Mouse (Mus musculus): Measurements from ENCODE around the gene Aup1.

The Aup1 gene

GRCm38 (mm10) chr6:83031921-83032590 lies 22.3 kb upstream of the Aup1 start:
- DNase-seq: no peak

GRCm38 (mm10) chr6:83032769-83033191 lies 21.5 kb upstream of the Aup1 start:
- peak; percentile 24 to 29 for DNase-seq

- DNase-seq: no peak
These were observed 20.8 kb upstream of the Aup1 start, which contains the start of the genes Dok1 and Loxl3 for GRCm38 (mm10) chr6:83033249-83034185. Gene Dok1 (minus strand): TSS chr6:83033471. Gene Loxl3 (plus strand): TSS chr6:83034173.

GRCm38 (mm10) chr6:83034463-83035055 lies 19.8 kb upstream of the Aup1 start:
- no peak for DNase-seq

GRCm38 (mm10) chr6:83037188-83037587 lies 17.1 kb upstream of the Aup1 start:
- DNase-seq: no peak

GRCm38 (mm10) chr6:83038496-83039012 lies 15.8 kb upstream of the Aup1 start:
- peak; percentile 92 to 93 for DNase-seq

GRCm38 (mm10) chr6:83040601-83041000 lies 13.7 kb upstream of the Aup1 start:
- DNase-seq: no peak

- DNase-seq: no peak
These were observed 10.8 kb upstream of the Aup1 start for GRCm38 (mm10) chr6:83043561-83043960.

GRCm38 (mm10) chr6:83043993-83044392 lies 10.3 kb upstream of the Aup1 start:
- DNase-seq: no peak

GRCm38 (mm10) chr6:83044742-83045141 lies 9.6 kb upstream of the Aup1 start:
- DNase-seq: no peak

GRCm38 (mm10) chr6:83049367-83049766 lies 5.0 kb upstream of the Aup1 start:
- no peak for DNase-seq

- DNase-seq: peak; percentile 40 to 55
These were observed 973 bp upstream of the Aup1 start for GRCm38 (mm10) chr6:83053136-83053960.

- DNase-seq: peak in 1 of 2 experiments; percentile 62
These were observed 630 bp downstream of the Aup1 start, which contains the start of gene Htra2 for GRCm38 (mm10) chr6:83054871-83055431. Gene Htra2 (minus strand): TSS chr6:83055273.

- DNase-seq: peak in 1 of 2 experiments; percentile 19
These were observed 3.5 kb downstream of the Aup1 start, which contains the start of gene Dqx1 for GRCm38 (mm10) chr6:83057790-83058189. Gene Dqx1 (plus strand): TSS chr6:83057844.

- DNase-seq: no peak
These were observed 4.4 kb downstream of the Aup1 start for GRCm38 (mm10) chr6:83058725-83059124.

GRCm38 (mm10) chr6:83065995-83066394 lies 11.7 kb downstream of the Aup1 start:
- DNase-seq: no peak

- DNase-seq: no peak
These were observed 12.1 kb downstream of the Aup1 start for GRCm38 (mm10) chr6:83066441-83066840.

- DNase-seq: no peak
These were observed 13.9 kb downstream of the Aup1 start for GRCm38 (mm10) chr6:83068221-83068620.

- no peak for DNase-seq
These were observed 14.6 kb downstream of the Aup1 start for GRCm38 (mm10) chr6:83068706-83069487.

GRCm38 (mm10) chr6:83069488-83070246 lies 15.3 kb downstream of the Aup1 start:
- peak; percentile 38 to 43 for DNase-seq

- DNase-seq: no peak
These were observed 15.8 kb downstream of the Aup1 start, which contains the start of gene Tlx2 for GRCm38 (mm10) chr6:83070247-83070310. Gene Tlx2 (minus strand): TSS chr6:83070293.

All from cerebellum, postnatal 14 days (tissue).